Mouse (Mus musculus) stomach, embryonic 14.5 days (tissue): ENCODE data around the gene Fmo6. TPM values are rescaled to one million over a fixed set of nuclear protein-coding genes. Genes with fewer than 3 reads are reported as not detected.

ENCODE experiments used
- ATAC-seq: fragments of 200-750 bp; cut with Nextera tagmentation; 2 replicates; pipeline ENCODE4 v1.8.0; 2017; ENCODE audit warnings: low read depth, moderate TSS enrichment; ENCODE audit not compliant: insufficient number of reproducible peaks, insufficient read depth, low FRiP score
- H3K27ac ChIP-seq: fragments of 300-500 bp; sonication (generic); 2 replicates; pipeline ENCODE4 v1.5.1; 2014; ENCODE audit warnings: mild to moderate bottlenecking, low read length, moderate library complexity, mixed read lengths
- H3K27me3 ChIP-seq: fragments of 300-500 bp; sonication (generic); 2 replicates; pipeline ENCODE4 v1.6.1; 2014; ENCODE audit warnings: low read length, control low read depth, mixed read lengths; ENCODE audit not compliant: control insufficient read depth, insufficient read depth
- H3K36me3 ChIP-seq: fragments of 300-500 bp; sonication (generic); 2 replicates; pipeline ENCODE4 v1.6.1; 2014; ENCODE audit warnings: mild to moderate bottlenecking, control low read depth, low read length, moderate library complexity, mixed read lengths; ENCODE audit not compliant: control insufficient read depth, insufficient read depth
- H3K4me1 ChIP-seq: fragments of 300-500 bp; sonication (generic); 2 replicates; pipeline ENCODE4 v1.6.1; 2014; ENCODE audit warnings: low read length, control low read depth, mixed read lengths; ENCODE audit not compliant: control insufficient read depth, insufficient read depth
- H3K4me2 ChIP-seq: fragments of 300-500 bp; sonication (generic); replicated peaks from 2 replicates; pipeline ENCODE4 v1.6.1; 2014; ENCODE audit warnings: low read depth, low read length, control low read depth
- H3K4me3 ChIP-seq: fragments of 300-500 bp; sonication (generic); 2 replicates; pipeline ENCODE4 v1.5.1; 2014; ENCODE audit warnings: low read depth, low read length, control low read depth
- H3K9ac ChIP-seq: fragments of 300-500 bp; sonication (generic); replicated peaks from 2 replicates; pipeline ENCODE4 v1.6.1; 2014; ENCODE audit warnings: low read depth, mild to moderate bottlenecking, control low read depth, low read length, moderate library complexity, mixed read lengths
- H3K9me3 ChIP-seq: fragments of 300-500 bp; sonication (generic); 2 replicates; pipeline ENCODE4 v1.6.1; 2016; ENCODE audit warnings: low read depth, low read length, control low read depth; ENCODE audit not compliant: control insufficient read depth
- WGBS: fragments of 180-500 bp; shearing (Covaris S2); extraction: QIAGEN DNeasy Blood & Tissue Kit; methylation state at CpG from one replicate; pipeline ENCODE4 v1.1.7; 2014; 5-methylcytosine and 5-hydroxymethylcytosine counted together
- polyA plus RNA-seq: library from polyadenylated mRNA; unstranded; fragments of >200 nt; fragmentation: Nextera tagmentation; extraction: Ambion mirVana; gene quantifications from 2 replicates; pipeline ENCODE4 v1.2.1, GENCODE M21; 2014

Gene Fmo6
- polyA plus RNA-seq, 1 experiment from 2014 or later, result 0.16 TPM

GRCm38 (mm10) chr1:162946837-162947558 lies 9.7 kb upstream of the Fmo6 start:
- no peak overlapping the region for H3K27ac ChIP-seq
- no peaks in the 10 kb centered on the region for H3K4me1 ChIP-seq
- no peaks in the 10 kb centered on the region for H3K27me3 ChIP-seq
- ATAC-seq, result no peak
- H3K4me2 ChIP-seq, result no peak overlapping the region
- no peaks in the 10 kb centered on the region for H3K9me3 ChIP-seq
- H3K4me3 ChIP-seq, result no peak overlapping the region
- 63% methylated on average over 4 of the region's 4 CpGs for WGBS
- no peaks in the 10 kb centered on the region for H3K36me3 ChIP-seq
- no peak overlapping the region for H3K9ac ChIP-seq

GRCm38 (mm10) chr1:162943700-162944099 lies 6.4 kb upstream of the Fmo6 start:
- Histone ChIP-seq H3K27ac (no peak overlapping the region), H3K9me3 (no peaks in the 10 kb centered on the region), H3K36me3 (no peaks in the 10 kb centered on the region), H3K4me1 (no peaks in the 10 kb centered on the region), H3K4me2 (no peak overlapping the region), H3K4me3 (no peak overlapping the region), H3K9ac (no peak overlapping the region), H3K27me3 (no peaks in the 10 kb centered on the region)
- 62% methylated on average over 6 of the region's 6 CpGs for WGBS
- ATAC-seq, result no peak

GRCm38 (mm10) chr1:162938696-162939351 lies 1.5 kb upstream of the Fmo6 start:
- no peaks in the 10 kb centered on the region for H3K27me3 ChIP-seq
- no peak overlapping the region for H3K4me2 ChIP-seq
- no peak overlapping the region for H3K9ac ChIP-seq
- H3K4me3 ChIP-seq, result no peak overlapping the region
- 78% methylated on average over 4 of the region's 4 CpGs for WGBS
- no peaks in the 10 kb centered on the region for H3K4me1 ChIP-seq
- H3K27ac ChIP-seq, result no peak overlapping the region; the same call in 1 of the 2 replicates
- no peaks in the 10 kb centered on the region for H3K36me3 ChIP-seq
- no peaks in the 10 kb centered on the region for H3K9me3 ChIP-seq
- peak; percentile 62; the same call in 1 of the 2 replicates for ATAC-seq

GRCm38 (mm10) chr1:162937970-162938695 lies 818 bp upstream of the Fmo6 start:
- H3K9ac ChIP-seq, result no peak overlapping the region
- H3K4me1 ChIP-seq, result no peaks in the 10 kb centered on the region
- H3K27me3 ChIP-seq, result no peaks in the 10 kb centered on the region
- peak overlapping the region; percentile 28; the same call in 1 of the 2 replicates for H3K27ac ChIP-seq
- no peak overlapping the region for H3K4me3 ChIP-seq
- H3K4me2 ChIP-seq, result no peak overlapping the region
- no peaks in the 10 kb centered on the region for H3K9me3 ChIP-seq
- ATAC-seq, result peak; percentile 5; the same call in 1 of the 2 replicates
- H3K36me3 ChIP-seq, result no peaks in the 10 kb centered on the region
- WGBS, result 73% methylated on average over 5 of the region's 5 CpGs

- Histone ChIP-seq H3K4me1 (no peaks in the 10 kb centered on the region), H3K9ac (no peak overlapping the region), H3K27me3 (no peaks in the 10 kb centered on the region), H3K27ac (no peak overlapping the region), H3K36me3 (no peaks in the 10 kb centered on the region), H3K4me3 (no peak overlapping the region), H3K9me3 (no peaks in the 10 kb centered on the region), H3K4me2 (no peak overlapping the region)
- ATAC-seq, result no peak
- WGBS, result 74% methylated on average over 4 of the region's 4 CpGs
Measured at GRCm38 (mm10) chr1:162934374-162935012, 2.8 kb downstream of the Fmo6 start.

- Histone ChIP-seq H3K9me3 (no peaks in the 10 kb centered on the region), H3K27ac (no peak overlapping the region), H3K9ac (no peak overlapping the region), H3K27me3 (no peaks in the 10 kb centered on the region), H3K36me3 (no peaks in the 10 kb centered on the region), H3K4me3 (no peak overlapping the region), H3K4me2 (no peak overlapping the region), H3K4me1 (no peaks in the 10 kb centered on the region)
- 76% methylated on average over 4 of the region's 4 CpGs for WGBS
- ATAC-seq, result no peak
Measured at GRCm38 (mm10) chr1:162932386-162932785, 4.9 kb downstream of the Fmo6 start.

GRCm38 (mm10) chr1:162931880-162932279 lies 5.4 kb downstream of the Fmo6 start:
- Histone ChIP-seq H3K4me3 (no peak overlapping the region), H3K27ac (no peak overlapping the region), H3K4me1 (no peaks in the 10 kb centered on the region), H3K9me3 (no peaks in the 10 kb centered on the region), H3K4me2 (no peak overlapping the region), H3K27me3 (no peaks in the 10 kb centered on the region), H3K36me3 (no peaks in the 10 kb centered on the region), H3K9ac (no peak overlapping the region)
- ATAC-seq, result no peak
- WGBS, result 70% methylated on average over 5 of the region's 5 CpGs

- Histone ChIP-seq H3K27ac (no peak overlapping the region), H3K4me3 (no peak overlapping the region), H3K9ac (no peak overlapping the region), H3K9me3 (no peaks in the 10 kb centered on the region), H3K36me3 (no peaks in the 10 kb centered on the region), H3K27me3 (no peaks in the 10 kb centered on the region), H3K4me2 (no peak overlapping the region), H3K4me1 (no peaks in the 10 kb centered on the region)
- ATAC-seq, result no peak
- 51% methylated on average over 4 of the region's 4 CpGs for WGBS
Measured at GRCm38 (mm10) chr1:162931310-162931875, 5.9 kb downstream of the Fmo6 start.
